Mouse (Mus musculus) skeletal muscle tissue, adult 2 months (tissue): ENCODE results near the gene Gtsf1l.
"Not testable (repeated sequence)": the region's sequence is repeated elsewhere in the genome, so short reads cannot be mapped to it uniquely, and the experiment has no call there.

Experiments
- DNase-seq: peaks from one replicate; pipeline ENCODE4 v3.0.0-alpha.2; 2012; ENCODE audit warnings: low read depth, low spot score

The Gtsf1l gene

DNA sequence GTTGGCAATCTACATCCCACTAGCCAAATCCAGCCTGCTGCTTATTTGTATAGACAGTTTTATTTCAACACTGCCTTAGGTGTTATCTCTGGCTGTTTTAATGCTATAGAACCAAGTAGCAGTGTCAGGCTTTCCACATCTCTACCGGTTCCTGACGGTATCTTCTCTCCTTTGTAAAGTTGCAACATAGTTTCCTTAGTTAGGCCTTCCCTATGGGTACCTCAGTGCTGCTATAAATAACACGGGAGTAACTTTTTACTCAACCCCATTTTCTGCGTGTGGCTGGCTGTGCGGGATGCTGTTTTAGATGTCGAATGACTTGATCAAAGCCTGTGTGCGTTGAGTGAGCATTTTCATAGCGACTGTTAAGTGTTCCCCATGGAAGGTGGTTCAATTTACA is 1.1 kb downstream of the Gtsf1l start:
- DNase-seq, result no peak

GRCm38 (mm10) chr2:163085047-163085446 is 2.6 kb downstream of the Gtsf1l start:
- DNase-seq, result no peak

DNA sequence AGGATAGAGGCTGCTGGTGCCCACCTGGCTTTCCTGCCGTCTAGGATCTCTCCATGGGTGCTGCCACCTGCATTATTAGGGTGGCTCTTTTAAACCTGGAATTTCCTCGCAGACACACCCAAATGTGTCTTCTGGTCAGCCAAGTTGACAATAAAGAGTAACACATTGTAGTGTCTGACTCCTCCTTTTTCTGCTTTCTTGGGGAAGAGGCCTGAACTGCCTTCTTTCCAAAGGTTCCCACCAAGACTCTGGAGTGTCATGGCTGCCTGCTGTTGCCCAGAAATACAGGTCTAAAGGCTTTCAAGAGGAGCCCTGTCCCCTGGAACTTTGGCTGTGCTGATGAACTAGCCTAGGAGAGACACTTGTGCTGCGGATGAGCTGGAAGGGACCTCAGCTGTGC is 3.1 kb downstream of the Gtsf1l start:
- DNase-seq, result no peak

DNA sequence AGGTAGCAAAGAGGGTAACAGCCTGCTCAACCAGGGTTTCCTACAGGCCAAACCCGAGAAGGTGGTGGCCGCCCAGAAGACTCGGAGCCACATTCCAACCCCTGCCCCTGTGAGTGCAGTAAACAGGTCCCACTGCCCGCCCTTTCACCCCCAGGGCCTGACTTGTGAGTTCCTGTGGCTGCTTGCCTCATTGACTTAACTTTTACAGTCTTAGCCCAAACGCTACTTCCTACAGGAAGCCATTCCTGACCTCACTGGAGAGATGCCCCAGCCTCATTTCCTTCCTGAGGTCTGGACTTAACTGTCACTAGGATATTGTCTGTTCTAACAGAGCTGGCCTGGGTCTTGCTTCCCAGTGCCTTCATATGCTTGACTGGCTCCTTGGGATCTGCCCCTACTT is 5.1 kb downstream of the Gtsf1l start:
- DNase-seq, result no peak

- DNase-seq, result no peak
Observed at GRCm38 (mm10) chr2:163079041-163079440, 8.6 kb downstream of the Gtsf1l start.

DNA sequence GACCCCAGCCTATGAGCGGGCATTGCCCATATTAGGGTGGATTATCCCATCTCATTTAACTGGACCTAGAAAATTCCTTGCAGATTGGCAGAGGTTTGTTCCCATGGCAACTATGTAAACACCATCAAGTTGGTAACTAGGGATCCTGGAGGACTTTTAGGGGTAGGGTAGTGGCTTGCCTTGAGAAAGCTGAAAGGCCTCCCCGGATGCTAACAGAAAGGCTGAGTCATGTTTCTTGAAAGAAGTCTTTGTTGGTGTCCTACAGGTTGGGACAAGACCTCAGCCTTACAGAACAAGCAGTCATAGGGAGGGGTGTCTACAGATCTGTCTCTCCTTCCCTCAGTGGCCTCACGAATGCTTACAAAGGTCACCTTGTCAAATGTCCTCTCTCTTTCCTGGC is 12.4 kb downstream of the Gtsf1l start:
- no peak for DNase-seq

DNA sequence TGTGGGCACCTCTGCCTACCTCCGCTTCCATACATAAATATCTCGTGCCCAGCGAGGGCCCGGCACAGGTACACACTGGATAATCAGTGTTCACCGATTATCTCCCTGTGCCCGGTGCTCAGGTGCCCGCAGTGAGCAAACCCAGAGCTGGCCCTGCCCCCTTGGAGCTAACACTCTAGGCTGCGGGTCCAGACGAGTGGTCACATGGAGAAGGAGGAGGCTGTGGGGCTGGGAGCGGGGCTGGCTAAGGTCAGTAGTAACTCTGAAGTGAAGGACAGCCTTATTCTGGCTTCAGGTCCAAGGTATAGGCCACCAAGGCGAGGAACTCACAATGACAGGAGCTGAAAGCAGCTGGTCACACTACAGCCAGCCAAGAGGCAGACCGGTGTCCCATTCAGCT is 12.8 kb downstream of the Gtsf1l start:
- DNase-seq, result no peak

- no peak for DNase-seq
Observed at GRCm38 (mm10) chr2:163074006-163074405, 13.6 kb downstream of the Gtsf1l start.

- no peak for DNase-seq
Observed at GRCm38 (mm10) chr2:163073023-163073757, 14.5 kb downstream of the Gtsf1l start.

DNA sequence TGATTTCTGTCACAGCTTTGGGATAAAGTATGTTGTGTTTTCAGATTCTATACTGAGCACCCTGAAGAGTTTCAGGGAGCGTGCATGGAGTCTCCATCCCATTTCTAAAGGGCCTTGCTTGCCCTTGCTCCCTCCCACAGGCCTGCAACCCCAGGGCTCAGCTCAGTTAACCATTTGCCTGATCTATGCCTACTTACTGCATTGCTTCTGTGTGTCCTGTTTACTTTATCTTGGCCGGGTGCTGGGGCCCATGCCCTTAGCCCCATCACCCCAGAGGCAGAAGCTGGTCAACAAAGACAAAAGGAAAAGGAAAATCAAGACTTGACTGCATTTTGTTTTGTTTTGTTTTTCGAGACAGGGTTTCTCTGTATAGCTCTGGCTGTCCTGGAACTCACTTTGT is 16.1 kb downstream of the Gtsf1l start:
- no peak for DNase-seq

- DNase-seq, result no peak
Observed at GRCm38 (mm10) chr2:163070213-163070612, 17.4 kb downstream of the Gtsf1l start.

GRCm38 (mm10) chr2:163067233-163067632 is 20.4 kb downstream of the Gtsf1l start:
- no peak for DNase-seq

GRCm38 (mm10) chr2:163066326-163066725 is 21.3 kb downstream of the Gtsf1l start:
- no peak for DNase-seq

GRCm38 (mm10) chr2:163062119-163062508 is 25.5 kb downstream of the Gtsf1l start:
- DNase-seq, result no peak

GRCm38 (mm10) chr2:163061203-163062118 is 26.2 kb downstream of the Gtsf1l start:
- DNase-seq, result no peak

DNA sequence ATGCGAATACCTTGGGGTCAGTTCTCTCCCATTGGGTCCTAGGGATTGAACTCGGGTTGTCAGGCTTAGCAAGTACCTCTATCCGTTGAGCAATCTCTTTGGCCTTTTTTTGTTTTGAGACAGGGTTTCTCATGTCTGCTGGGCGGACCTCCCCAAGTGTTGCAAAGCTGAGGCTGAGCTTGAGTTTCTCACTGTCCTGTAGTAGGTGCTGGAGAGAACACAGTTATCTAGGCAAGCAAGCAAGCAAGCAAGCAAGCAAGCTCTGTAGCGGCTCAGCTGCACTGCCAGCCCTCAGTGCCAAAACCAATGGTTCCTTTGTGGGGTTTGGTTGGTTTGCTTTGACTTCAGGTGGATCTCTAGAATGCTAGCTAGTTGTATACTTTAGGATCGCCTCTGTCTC is 27.0 kb downstream of the Gtsf1l start:
- DNase-seq, result no peak

GRCm38 (mm10) chr2:163058981-163059380 is 28.7 kb downstream of the Gtsf1l start:
- DNase-seq, result not testable (repeated sequence)

- no peak for DNase-seq
Observed at GRCm38 (mm10) chr2:163056584-163056983, 31.1 kb downstream of the Gtsf1l start.

DNA sequence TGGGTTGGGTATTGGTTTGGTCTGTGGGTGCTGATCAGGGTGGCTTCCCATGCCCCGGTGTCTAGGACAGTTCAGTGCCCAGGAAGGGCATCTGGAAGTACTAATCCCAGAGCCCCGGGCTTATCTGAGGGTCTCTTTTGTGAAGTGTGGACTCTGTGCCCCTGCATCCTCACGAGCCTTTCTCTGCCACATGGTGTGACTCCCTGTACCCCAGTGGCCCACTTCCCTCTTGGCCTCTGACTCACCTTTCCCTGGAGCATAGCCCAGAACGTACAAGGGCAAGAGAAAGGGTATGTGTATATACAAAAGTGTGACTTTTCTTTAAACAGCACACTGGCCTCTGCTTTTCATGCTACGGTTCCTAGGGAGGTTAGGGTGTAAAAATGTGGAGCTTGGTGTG is 31.9 kb downstream of the Gtsf1l start:
- DNase-seq, result no peak

DNA sequence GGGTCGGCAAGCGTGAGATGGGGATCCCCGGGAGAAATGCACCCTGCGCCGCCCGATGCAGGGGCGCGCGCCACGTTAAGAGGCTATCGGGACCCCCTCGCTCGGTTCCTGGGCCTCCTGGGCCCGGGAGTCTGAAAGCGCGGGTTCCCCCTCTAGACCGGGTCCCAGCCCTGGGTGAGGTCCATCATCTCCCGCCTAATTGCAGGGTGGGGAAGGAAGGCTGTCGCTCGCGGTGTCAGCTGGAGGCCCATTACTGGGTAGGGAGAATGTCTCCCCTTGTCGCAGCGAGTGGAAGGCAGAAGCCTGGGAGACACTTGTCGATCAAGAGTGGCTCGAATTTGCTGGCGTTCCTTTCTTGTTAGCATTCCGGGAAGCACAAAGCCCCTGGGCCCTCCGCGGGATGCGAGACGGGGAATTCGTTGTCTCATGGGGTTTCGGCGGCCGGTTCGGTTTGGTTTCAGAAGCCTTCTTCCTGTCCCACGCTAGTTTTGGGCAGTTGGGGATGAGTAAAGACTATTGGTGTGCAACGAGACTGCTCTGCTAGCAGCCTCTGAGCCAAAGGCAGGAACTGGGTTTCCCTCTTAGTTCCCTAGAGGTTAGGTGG is 32.7 kb downstream of the Gtsf1l start:
- no peak for DNase-seq

GRCm38 (mm10) chr2:163054335-163054840 is 33.3 kb downstream of the Gtsf1l start, which contains the start of gene Mybl2:
Gene Mybl2, plus strand, starts transcription at chr2:163054687.
- DNase-seq, result peak; percentile 82

DNA sequence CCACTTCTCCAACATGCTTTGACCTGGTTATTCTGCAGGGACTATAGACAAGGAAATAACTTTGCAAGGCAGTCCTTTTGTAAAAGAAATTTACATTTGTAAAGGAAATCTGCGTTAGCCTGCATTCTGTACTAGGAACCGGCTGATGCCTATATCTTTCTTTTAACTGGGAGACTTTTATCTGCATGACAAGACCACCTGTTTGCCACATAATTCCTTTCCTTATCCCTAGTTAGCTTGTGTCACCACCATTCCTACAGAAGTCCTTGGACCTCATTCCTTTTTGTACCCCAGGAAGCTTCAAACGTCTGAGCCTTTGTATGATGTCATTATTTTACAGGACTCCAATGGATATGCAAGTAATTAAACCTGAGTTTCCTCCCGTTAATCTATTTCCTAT is 34.8 kb downstream of the Gtsf1l start:
- no peak for DNase-seq
